Mouse (Mus musculus): ENCODE measurements around the gene Rab14. TPM values are rescaled to one million over a fixed set of nuclear protein-coding genes. Genes with fewer than 3 reads are reported as not detected.

Gene Rab14
- polyA plus RNA-seq, 1 experiment, result 77.1 TPM

- Histone ChIP-seq H3K27ac (ENCODE audit: control insufficient read depth, insufficient read depth, low read depth, low read length, poor library complexity) (no peak overlapping the region), H3K4me3 (replicated peaks; ENCODE audit: control insufficient read depth, low read depth, low read length) (no peak overlapping the region), H3K4me1 (ENCODE audit: control insufficient read depth, insufficient read depth, low read length) (peaks cover 5% of the 10 kb centered on the region; the same call in 1 of the 2 replicates)
- TF ChIP-seq POLR2A (IDR thresholded peaks at IDR 0.05; ENCODE audit: borderline replicate concordance, control insufficient read depth, low read depth, low read length) (no peak), CTCF (IDR thresholded peaks at IDR 0.05; ENCODE audit: control insufficient read depth, insufficient read depth, low read length) (no peak)
- 84% methylated on average over 3 of the region's 3 CpGs for WGBS
These were observed 42.6 kb downstream of the Rab14 start for GRCm38 (mm10) chr2:35158358-35158757.

- H3K27ac ChIP-seq (ENCODE audit: control insufficient read depth, insufficient read depth, low read depth, low read length, poor library complexity), result no peak overlapping the region
- TF ChIP-seq POLR2A (IDR thresholded peaks at IDR 0.05; ENCODE audit: borderline replicate concordance, control insufficient read depth, low read depth, low read length), result no peak
- no peak for TF ChIP-seq CTCF (IDR thresholded peaks at IDR 0.05; ENCODE audit: control insufficient read depth, insufficient read depth, low read length)
- H3K4me1 ChIP-seq (ENCODE audit: control insufficient read depth, insufficient read depth, low read length), result peaks cover 5% of the 10 kb centered on the region; the same call in 1 of the 2 replicates
- no peak overlapping the region for H3K4me3 ChIP-seq (replicated peaks; ENCODE audit: control insufficient read depth, low read depth, low read length)
- WGBS, result 92% methylated on average over 7 of the region's 7 CpGs
These were observed 43.1 kb downstream of the Rab14 start for GRCm38 (mm10) chr2:35157836-35158235.

GRCm38 (mm10) chr2:35156985-35157384 is 43.9 kb downstream of the Rab14 start:
- Histone ChIP-seq H3K4me1 (ENCODE audit: control insufficient read depth, insufficient read depth, low read length) (peaks cover 3% of the 10 kb centered on the region; the same call in 1 of the 2 replicates), H3K4me3 (replicated peaks; ENCODE audit: control insufficient read depth, low read depth, low read length) (no peak overlapping the region), H3K27ac (ENCODE audit: control insufficient read depth, insufficient read depth, low read depth, low read length, poor library complexity) (no peak overlapping the region)
- TF ChIP-seq POLR2A (IDR thresholded peaks at IDR 0.05; ENCODE audit: borderline replicate concordance, control insufficient read depth, low read depth, low read length), result no peak
- no peak for TF ChIP-seq CTCF (IDR thresholded peaks at IDR 0.05; ENCODE audit: control insufficient read depth, insufficient read depth, low read length)
- 23% methylated on average over 2 of the region's 2 CpGs for WGBS

GRCm38 (mm10) chr2:35153844-35154554 is 46.9 kb downstream of the Rab14 start:
- TF ChIP-seq POLR2A (IDR thresholded peaks at IDR 0.05; ENCODE audit: borderline replicate concordance, control insufficient read depth, low read depth, low read length) (no peak), CTCF (IDR thresholded peaks at IDR 0.05; ENCODE audit: control insufficient read depth, insufficient read depth, low read length) (no peak)

GRCm38 (mm10) chr2:35153179-35153578 is 47.7 kb downstream of the Rab14 start:
- H3K27ac ChIP-seq (ENCODE audit: control insufficient read depth, insufficient read depth, low read depth, low read length, poor library complexity), result no peak overlapping the region
- H3K4me3 ChIP-seq (replicated peaks; ENCODE audit: control insufficient read depth, low read depth, low read length), result no peak overlapping the region
- peaks cover 3% of the 10 kb centered on the region; the same call in 1 of the 2 replicates for H3K4me1 ChIP-seq (ENCODE audit: control insufficient read depth, insufficient read depth, low read length)
- 40% methylated on average over 6 of the region's 6 CpGs for WGBS
- TF ChIP-seq POLR2A (IDR thresholded peaks at IDR 0.05; ENCODE audit: borderline replicate concordance, control insufficient read depth, low read depth, low read length) (no peak), CTCF (IDR thresholded peaks at IDR 0.05; ENCODE audit: control insufficient read depth, insufficient read depth, low read length) (no peak)

More at GRCm38 (mm10) chr2:35153844-35154554, 46.9 kb downstream of the Rab14 start:
- Histone ChIP-seq H3K27ac (ENCODE audit: control insufficient read depth, insufficient read depth, low read depth, low read length, poor library complexity) (no peak overlapping the region), H3K4me1 (ENCODE audit: control insufficient read depth, insufficient read depth, low read length) (peaks cover 3% of the 10 kb centered on the region; the same call in 1 of the 2 replicates), H3K4me3 (replicated peaks; ENCODE audit: control insufficient read depth, low read depth, low read length) (no peak overlapping the region)
- 79% methylated on average over 8 of the region's 8 CpGs for WGBS

- WGBS, result 70% methylated on average over 13 of the region's 13 CpGs
- no peak overlapping the region for H3K27ac ChIP-seq (ENCODE audit: control insufficient read depth, insufficient read depth, low read depth, low read length, poor library complexity)
- peaks cover 1% of the 10 kb centered on the region; the same call in 1 of the 2 replicates for H3K4me1 ChIP-seq (ENCODE audit: control insufficient read depth, insufficient read depth, low read length)
- TF ChIP-seq POLR2A (IDR thresholded peaks at IDR 0.05; ENCODE audit: borderline replicate concordance, control insufficient read depth, low read depth, low read length), result no peak
- no peak for TF ChIP-seq CTCF (IDR thresholded peaks at IDR 0.05; ENCODE audit: control insufficient read depth, insufficient read depth, low read length)
- H3K4me3 ChIP-seq (replicated peaks; ENCODE audit: control insufficient read depth, low read depth, low read length), result no peak overlapping the region
These were observed 49.5 kb downstream of the Rab14 start for GRCm38 (mm10) chr2:35151303-35151882.

- H3K4me1 ChIP-seq (ENCODE audit: control insufficient read depth, insufficient read depth, low read length), result peaks cover 1% of the 10 kb centered on the region; the same call in 1 of the 2 replicates
- 91% methylated on average over 10 of the region's 10 CpGs for WGBS
- H3K4me3 ChIP-seq (replicated peaks; ENCODE audit: control insufficient read depth, low read depth, low read length), result no peak overlapping the region
- H3K27ac ChIP-seq (ENCODE audit: control insufficient read depth, insufficient read depth, low read depth, low read length, poor library complexity), result no peak overlapping the region
- TF ChIP-seq POLR2A (IDR thresholded peaks at IDR 0.05; ENCODE audit: borderline replicate concordance, control insufficient read depth, low read depth, low read length) (no peak), CTCF (IDR thresholded peaks at IDR 0.05; ENCODE audit: control insufficient read depth, insufficient read depth, low read length) (no peak)
These were observed 52.1 kb downstream of the Rab14 start for GRCm38 (mm10) chr2:35148806-35149205.

GRCm38 (mm10) chr2:35141673-35142072 is 59.2 kb downstream of the Rab14 start:
- WGBS, result 80% methylated on average over 3 of the region's 3 CpGs
- no peak overlapping the region for H3K27ac ChIP-seq (ENCODE audit: control insufficient read depth, insufficient read depth, low read depth, low read length, poor library complexity)
- TF ChIP-seq CTCF (IDR thresholded peaks at IDR 0.05; ENCODE audit: control insufficient read depth, insufficient read depth, low read length), result no peak
- H3K4me3 ChIP-seq (replicated peaks; ENCODE audit: control insufficient read depth, low read depth, low read length), result no peak overlapping the region
- no peaks in the 10 kb centered on the region for H3K4me1 ChIP-seq (ENCODE audit: control insufficient read depth, insufficient read depth, low read length)
